Mouse (Mus musculus) spleen, postnatal 10 days (tissue): ENCODE measurements around the gene Olfr1328.
"Not testable (repeated sequence)": the region's sequence is repeated elsewhere in the genome, so short reads cannot be mapped to it uniquely, and the experiment has no call there.

Experiments used
- DNase-seq, 2 experiments: peaks; one replicate each; pipeline ENCODE4 v3.0.0; 2021 to 2022; ENCODE audit warnings: low spot score in 2 of 2

Gene Olfr1328

GRCm38 (mm10) chr4:118938512-118938911 is at the start of gene Olfr1328:
Gene Olfr1328, minus strand, starts transcription at chr4:118938612.
- no peak for DNase-seq

GRCm38 (mm10) chr4:118985291-118985690 is 46.9 kb upstream of the Olfr1328 start:
- no peak for DNase-seq

- DNase-seq: no peak
These were observed 34.9 kb upstream of the Olfr1328 start for GRCm38 (mm10) chr4:118973281-118973680.

GRCm38 (mm10) chr4:118967711-118968110 is 29.3 kb upstream of the Olfr1328 start:
- DNase-seq: no peak

GRCm38 (mm10) chr4:118961141-118961628 is 22.8 kb upstream of the Olfr1328 start, which contains the start of gene Lao1:
Gene Lao1, plus strand, starts transcription at chr4:118961578.
- no peak for DNase-seq

- DNase-seq: no peak
These were observed 20.4 kb upstream of the Olfr1328 start for GRCm38 (mm10) chr4:118958812-118959211.

GRCm38 (mm10) chr4:118931326-118931725 is 7.1 kb downstream of the Olfr1328 start:
- not testable (repeated sequence) for DNase-seq

- DNase-seq: not testable (repeated sequence)
These were observed 21.0 kb downstream of the Olfr1328 start, which contains the start of gene Olfr1329 for GRCm38 (mm10) chr4:118917365-118917764. Gene Olfr1329, minus strand, starts transcription at chr4:118917465.

- DNase-seq: no peak
These were observed 36.4 kb downstream of the Olfr1328 start for GRCm38 (mm10) chr4:118901981-118902380.

GRCm38 (mm10) chr4:118888297-118888696 is 50.1 kb downstream of the Olfr1328 start, which contains the start of gene Olfr1330:
Gene Olfr1330, plus strand, starts transcription at chr4:118888597.
- DNase-seq: no peak
